Mouse (Mus musculus) naive thymus-derived CD4-positive, alpha-beta T cell, adult 5 months (primary cell): ENCODE measurements around the gene Tnfrsf23. TPM values are rescaled to one million over a fixed set of nuclear protein-coding genes. Genes with fewer than 3 reads are reported as not detected.

Experiments used
- polyA plus RNA-seq: library from polyadenylated mRNA; unstranded; fragments of 100-300 nt; shearing (Covaris generic); gene quantifications from one replicate; pipeline ENCODE4 v1.2.1, GENCODE M21; 2017

The Tnfrsf23 gene
- 9.6 TPM for polyA plus RNA-seq

GRCm38 (mm10) chr7:143685359-143686067, at the start of gene Tnfrsf23:
Gene Tnfrsf23, minus strand, starts transcription at chr7:143685872.

GRCm38 (mm10) chr7:143649034-143649768, 36.5 kb downstream of the Tnfrsf23 start, which contains the start of gene Tnfrsf22:
Gene Tnfrsf22, minus strand, starts transcription at chr7:143649661.

GRCm38 (mm10) chr7:143628540-143628939, 57.1 kb downstream of the Tnfrsf23 start, which contains the start of gene Tnfrsf26:
Gene Tnfrsf26, minus strand, starts transcription at chr7:143628722.

Other genes with a start within 250 kb of the Tnfrsf23 start
- 8.0 TPM for gene Cdkn1c, start 224.8 kb downstream of the Tnfrsf23 start, polyA plus RNA-seq
- gene Slc22a18, start 212.1 kb downstream of the Tnfrsf23 start, polyA plus RNA-seq: not detected
- not detected for gene Phlda2, start 182.7 kb downstream of the Tnfrsf23 start, polyA plus RNA-seq
- gene Nap1l4, start 136.8 kb downstream of the Tnfrsf23 start, polyA plus RNA-seq: 363 TPM
- gene Cars, start 85.8 kb downstream of the Tnfrsf23 start, polyA plus RNA-seq: 55.5 TPM
- 38.9 TPM for gene Tnfrsf26, start 57.1 kb downstream of the Tnfrsf23 start, polyA plus RNA-seq
- gene Tnfrsf22, start 36.2 kb downstream of the Tnfrsf23 start, polyA plus RNA-seq: 15.9 TPM
- gene Osbpl5, start 71.1 kb upstream of the Tnfrsf23 start, polyA plus RNA-seq: 16.6 TPM
- not detected for gene Mrgprg, start 81.1 kb upstream of the Tnfrsf23 start, polyA plus RNA-seq
- gene Mrgpre, start 98.6 kb upstream of the Tnfrsf23 start, polyA plus RNA-seq: 0.45 TPM
- 15.8 TPM for gene Nadsyn1, start 137.0 kb upstream of the Tnfrsf23 start, polyA plus RNA-seq
- gene Dhcr7, start 137.3 kb upstream of the Tnfrsf23 start, polyA plus RNA-seq: 25.7 TPM
- not detected for gene Gm498, start 181.0 kb upstream of the Tnfrsf23 start, polyA plus RNA-seq